Mouse (Mus musculus): Measurements from ENCODE around the gene Ugt1a2.
A peak's percentile ranks its signal among the peaks of the same experiment; 100 is the strongest.
"Not testable (repeated sequence)": the region's sequence is repeated elsewhere in the genome, so short reads cannot be mapped to it uniquely, and the experiment has no call there.

The Ugt1a2 gene

DNA sequence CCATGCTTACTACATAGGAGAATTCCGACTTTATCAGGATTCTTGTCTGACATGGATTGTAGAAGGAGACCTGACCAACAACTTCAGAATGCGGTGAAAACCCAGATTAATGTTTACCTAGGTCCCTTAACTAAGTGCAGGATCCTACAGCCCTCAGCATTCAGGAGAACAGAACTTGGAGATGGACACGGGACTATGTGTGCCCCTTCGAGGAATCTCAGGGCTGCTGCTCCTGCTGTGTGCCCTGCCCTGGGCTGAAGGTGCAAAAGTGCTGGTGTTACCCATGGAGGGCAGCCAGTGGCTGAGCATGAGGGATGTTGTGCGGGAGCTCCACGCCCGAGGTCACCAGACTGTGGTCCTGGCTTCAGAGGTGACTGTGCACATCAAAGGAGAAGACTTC lies at the start of gene Ugt1a2:
Gene Ugt1a2, plus strand, starts transcription at position 146 of the 400 bp plus-strand sequence.
- no peak for DNase-seq

- DNase-seq = no peak
Measured at GRCm38 (mm10) chr1:88158430-88158829, 42.0 kb upstream of the Ugt1a2 start.

DNA sequence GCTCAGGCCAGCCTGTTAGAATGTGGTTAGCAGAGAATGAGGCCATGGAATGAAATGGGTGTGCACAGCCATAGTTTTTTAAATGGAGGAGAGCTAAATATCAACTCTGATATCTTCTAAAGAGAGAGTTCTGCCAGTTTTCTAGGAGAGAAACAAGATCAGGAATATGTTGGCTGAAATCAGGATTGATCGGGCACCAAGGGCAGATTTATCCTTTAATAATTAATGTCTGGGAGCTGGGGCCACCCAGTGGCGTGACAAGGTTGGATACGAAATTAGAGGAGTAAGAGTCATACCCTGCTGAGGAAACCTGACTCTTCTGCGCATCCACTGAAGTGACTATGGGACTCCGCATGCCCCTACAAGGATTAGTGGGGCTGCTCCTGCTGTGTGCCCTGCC lies 34.7 kb upstream of the Ugt1a2 start, which contains the start of gene Ugt1a5:
Gene Ugt1a5, plus strand, starts transcription at position 302 of the 400 bp plus-strand sequence.
- no peak for DNase-seq

DNA sequence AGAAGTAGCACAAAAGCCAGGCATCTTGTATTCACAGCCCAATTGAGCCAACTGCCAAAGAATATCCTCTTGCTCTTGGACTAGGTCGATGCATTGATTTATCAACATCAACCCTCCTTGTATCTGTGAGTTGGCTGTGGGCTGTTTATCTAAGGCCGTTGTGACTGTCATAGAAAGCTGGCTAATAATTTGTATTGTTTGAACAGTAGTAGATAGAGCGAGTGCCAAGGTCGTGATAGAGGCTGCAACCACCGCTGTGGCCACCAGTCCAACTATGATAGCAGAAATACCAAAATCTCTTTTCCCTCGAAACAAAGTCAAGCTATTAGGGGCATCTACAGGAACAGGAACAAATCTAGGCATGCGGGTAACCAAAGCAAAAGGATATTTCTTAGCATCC lies 28.2 kb upstream of the Ugt1a2 start:
- DNase-seq = not testable (repeated sequence)

DNA sequence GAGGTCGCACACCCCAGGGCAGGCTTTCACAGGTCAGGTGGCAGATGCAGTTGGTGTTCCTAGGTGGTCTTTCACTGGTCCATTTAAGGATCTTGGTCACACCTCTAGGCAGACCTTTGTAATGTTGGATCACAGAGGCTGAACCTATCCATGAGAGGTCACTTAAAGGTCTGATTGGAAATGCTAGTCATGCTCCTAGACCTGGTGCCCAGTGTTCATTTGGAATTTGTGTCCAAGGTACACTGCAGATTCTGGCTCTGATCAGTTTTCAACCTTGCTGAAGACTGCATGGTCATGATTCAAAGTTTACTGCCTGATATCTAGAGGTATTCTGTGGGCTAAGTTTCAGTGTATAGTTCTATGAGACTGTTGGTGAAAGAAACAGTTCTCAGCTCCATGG lies 20.7 kb upstream of the Ugt1a2 start:
- no peak for DNase-seq

DNA sequence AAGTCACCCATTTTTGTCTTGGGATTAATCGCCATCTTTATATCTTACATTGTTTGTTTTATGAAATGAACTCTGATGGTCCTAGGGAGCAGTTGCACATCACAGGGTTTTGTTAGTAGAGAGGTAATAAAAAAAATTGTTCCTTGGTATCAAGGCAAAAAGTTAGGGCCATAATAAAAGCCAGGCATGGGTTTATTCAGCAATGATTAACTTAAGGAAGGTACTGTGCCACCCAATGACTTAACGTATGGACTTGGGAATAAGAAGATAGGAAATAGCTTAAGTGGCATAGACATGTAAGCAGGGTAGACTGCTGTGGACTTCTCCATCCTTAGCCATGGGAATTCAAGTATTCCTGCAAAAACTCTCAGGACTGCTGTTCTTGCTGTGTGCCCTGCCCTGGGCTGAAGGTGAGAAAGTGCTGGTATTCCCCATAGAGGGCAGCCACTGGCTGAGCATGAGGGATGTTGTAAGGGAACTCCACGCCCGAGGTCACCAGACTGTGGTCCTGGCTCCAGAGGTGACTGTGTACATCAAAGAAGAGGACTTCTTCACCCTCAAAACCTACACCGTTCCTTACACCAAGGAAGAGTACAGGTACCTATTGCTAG lies 14.0 kb upstream of the Ugt1a2 start:
- no peak for DNase-seq

DNA sequence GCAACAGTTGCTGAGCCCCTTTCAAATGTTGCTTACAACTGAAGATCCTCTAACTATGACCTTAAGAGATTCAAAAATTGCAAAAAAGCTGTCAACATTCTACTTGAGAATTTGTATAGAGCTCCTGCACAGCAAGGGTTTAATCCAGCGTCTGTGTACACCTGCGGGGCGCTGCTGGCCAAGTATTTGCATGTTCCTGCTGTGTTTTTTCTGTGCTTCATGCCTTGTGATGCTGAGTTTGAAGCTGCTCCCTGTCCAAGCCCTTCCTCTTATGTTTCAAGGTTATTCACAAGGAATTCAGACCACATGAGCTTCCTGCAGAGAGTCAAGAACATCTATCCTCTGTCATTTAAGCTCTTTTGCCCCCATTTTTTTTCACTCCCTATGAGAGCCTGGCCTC lies 8.3 kb upstream of the Ugt1a2 start:
- no peak for DNase-seq

DNA sequence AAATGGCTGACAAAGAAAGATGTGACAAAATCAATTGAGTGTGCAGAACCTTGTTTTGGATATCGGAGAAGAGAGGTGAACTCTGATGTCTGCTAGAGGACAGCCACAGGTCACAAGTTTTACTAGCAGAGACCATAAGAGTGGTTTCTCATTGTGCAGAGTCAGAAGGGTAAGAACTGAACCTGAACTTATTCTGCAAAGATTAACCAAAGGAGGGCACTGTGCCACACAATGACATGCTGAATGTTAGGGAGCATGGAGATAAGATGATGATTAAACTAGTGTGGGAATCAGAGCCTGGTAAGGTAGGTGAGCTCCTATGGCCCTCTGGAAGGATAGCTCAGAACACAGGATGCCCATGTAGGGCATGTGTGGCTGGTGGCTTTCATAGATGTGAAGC lies 4.7 kb upstream of the Ugt1a2 start:
- DNase-seq = no peak

GRCm38 (mm10) chr1:88197443-88197842 lies 3.0 kb upstream of the Ugt1a2 start:
- no peak for DNase-seq

DNA sequence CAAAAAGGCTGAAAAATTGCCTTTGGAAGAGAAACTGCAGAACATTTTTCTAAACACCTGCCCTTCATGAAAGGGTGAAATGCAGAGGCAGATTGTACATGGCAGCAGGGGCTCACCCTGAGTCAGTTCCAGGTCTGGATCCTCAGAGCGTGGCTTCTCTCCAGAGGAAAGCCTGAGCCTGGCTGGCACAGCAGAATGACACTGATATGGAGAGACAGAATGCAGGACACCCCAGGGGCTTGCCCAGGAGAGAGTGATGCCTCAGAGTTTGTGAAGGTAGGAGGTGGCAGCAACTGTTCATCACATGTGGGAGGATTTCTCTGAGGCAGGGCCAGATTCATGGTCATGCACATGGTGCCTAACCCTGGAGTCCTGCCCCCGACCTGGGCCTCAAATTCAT lies 405 bp upstream of the Ugt1a2 start:
- peak; percentile 48 for DNase-seq

GRCm38 (mm10) chr1:88205294-88205922 lies 5.0 kb downstream of the Ugt1a2 start, which contains the start of gene Dnajb3:
Gene Dnajb3 (minus strand): TSS chr1:88205782.
- peak; percentile 85 for DNase-seq

- no peak for DNase-seq
Measured at GRCm38 (mm10) chr1:88206843-88207479, 6.6 kb downstream of the Ugt1a2 start.

DNA sequence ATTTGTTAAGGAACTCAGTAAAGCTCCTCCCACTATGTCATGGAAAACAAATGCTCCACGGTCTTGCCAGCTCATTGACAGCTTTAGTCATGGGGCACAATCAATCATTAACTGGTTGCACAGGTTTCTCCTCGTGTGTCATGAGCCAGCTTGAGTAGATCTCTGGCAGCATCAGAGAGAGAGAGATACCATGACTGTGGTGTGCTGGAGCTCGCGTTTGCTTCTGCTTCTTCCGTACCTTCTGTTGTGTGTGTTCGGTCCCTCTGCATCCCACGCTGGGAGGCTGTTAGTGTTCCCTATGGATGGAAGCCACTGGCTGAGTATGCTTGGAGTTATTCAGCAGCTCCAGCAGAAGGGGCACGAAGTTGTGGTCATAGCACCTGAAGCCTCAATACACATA lies 11.4 kb downstream of the Ugt1a2 start, which contains the start of gene Ugt1a1:
Gene Ugt1a1, plus strand, starts transcription at position 148 of the 400 bp plus-strand sequence.
- no peak for DNase-seq

DNA sequence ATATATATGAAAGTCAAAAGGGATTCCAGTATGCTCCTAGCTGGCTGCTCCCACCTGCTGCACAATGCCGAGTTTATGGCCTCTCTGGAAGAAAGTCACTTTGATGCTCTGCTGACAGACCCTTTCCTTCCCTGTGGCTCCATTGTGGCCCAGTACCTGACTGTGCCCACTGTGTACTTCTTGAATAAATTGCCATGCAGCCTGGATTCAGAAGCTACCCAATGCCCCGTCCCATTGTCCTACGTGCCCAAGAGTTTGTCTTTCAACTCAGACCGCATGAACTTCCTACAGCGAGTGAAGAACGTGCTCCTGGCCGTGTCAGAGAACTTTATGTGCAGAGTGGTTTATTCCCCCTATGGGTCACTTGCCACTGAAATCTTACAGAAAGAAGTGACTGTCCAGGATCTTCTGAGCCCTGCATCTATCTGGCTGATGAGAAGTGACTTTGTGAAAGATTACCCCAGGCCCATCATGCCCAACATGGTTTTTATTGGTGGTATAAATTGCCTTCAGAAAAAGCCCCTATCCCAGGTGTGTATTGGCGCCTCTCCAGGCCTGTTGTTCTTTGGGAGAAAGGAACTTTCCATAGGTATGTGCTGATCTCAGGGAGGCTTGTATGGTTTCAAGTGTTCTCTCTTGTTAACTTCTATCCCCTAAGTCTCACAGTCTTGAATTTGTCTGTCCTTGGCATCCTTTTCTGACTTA lies 12.1 kb downstream of the Ugt1a2 start:
- DNase-seq = no peak

DNA sequence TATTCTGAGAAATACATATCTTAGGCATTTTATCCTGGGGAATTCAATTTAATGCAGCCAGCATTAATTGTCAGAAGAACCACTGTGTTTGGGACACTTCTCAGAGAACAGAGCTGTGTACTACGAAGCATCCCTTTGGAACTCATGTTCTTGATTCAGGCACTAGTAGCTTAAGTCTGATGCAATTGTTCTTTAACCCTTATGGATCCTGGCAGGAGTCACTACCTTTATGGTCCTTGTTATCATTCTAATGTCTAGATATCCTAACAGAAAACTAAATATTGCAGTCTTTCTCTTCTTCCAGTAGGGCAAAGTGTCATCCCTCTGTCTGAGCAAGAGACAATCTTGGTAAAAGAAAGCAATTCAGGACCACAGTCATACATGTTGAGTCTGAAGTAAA lies 12.7 kb downstream of the Ugt1a2 start:
- no peak for DNase-seq

GRCm38 (mm10) chr1:88213766-88214461 lies 13.5 kb downstream of the Ugt1a2 start:
- no peak for DNase-seq

- no peak for DNase-seq
Measured at GRCm38 (mm10) chr1:88214462-88214952, 14.1 kb downstream of the Ugt1a2 start.

GRCm38 (mm10) chr1:88215466-88216380 lies 15.3 kb downstream of the Ugt1a2 start:
- DNase-seq = no peak

DNA sequence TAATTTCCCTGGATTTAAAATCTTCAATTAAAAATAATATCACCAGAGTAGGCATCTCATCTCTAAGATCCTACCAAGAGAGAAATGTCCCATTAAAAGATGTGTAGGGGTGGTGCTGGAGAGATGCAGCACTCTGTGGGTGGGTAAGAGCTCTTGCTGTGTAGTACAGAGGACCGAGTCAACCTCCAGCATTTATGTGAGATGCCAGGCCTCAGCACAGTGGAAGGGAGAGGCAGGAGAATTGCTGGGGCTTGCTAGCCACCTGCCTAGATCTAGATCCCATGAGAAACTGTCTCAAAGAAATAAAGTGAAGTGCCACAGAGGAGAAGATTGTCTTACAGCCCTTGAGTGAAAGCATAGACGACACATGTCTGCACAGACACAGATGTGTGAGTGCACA lies 16.1 kb downstream of the Ugt1a2 start:
- no peak for DNase-seq

DNA sequence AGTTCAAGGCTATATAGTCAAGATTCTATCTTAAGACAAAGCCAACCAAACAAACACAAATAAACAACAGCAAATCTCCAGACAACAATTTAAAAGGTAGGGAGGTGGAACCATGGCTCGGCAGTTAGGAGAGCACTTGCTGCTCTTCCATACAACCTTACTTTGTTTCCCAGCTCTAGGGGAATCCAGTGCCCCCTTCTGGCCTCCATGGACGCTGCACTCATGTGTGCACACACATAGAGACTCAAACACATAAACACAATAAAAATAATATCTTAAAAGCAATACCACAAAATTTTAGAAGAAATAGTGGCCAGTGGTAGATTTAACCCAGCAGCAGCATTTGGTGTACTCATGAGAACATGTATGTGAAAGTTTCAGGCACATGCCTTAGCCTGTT lies 16.7 kb downstream of the Ugt1a2 start:
- DNase-seq = no peak

DNA sequence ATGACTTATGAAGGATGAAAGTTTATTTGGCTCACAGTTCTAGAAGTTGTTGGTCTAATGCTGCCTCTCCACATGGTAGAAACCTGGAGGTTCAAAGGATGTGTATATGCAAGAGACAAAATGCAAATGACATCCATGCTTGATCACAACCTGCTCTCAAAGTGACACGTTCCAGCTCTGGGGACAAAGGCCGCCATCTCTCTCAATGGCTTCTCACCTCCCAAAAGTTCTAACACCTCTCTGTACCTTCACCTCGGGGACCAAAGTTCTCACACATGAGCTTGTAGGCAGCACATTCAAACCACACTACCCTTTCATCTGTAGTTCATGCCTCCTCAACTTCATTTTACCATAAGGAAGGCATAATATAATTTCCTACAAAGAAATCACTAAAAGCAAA lies 17.2 kb downstream of the Ugt1a2 start:
- no peak for DNase-seq

DNA sequence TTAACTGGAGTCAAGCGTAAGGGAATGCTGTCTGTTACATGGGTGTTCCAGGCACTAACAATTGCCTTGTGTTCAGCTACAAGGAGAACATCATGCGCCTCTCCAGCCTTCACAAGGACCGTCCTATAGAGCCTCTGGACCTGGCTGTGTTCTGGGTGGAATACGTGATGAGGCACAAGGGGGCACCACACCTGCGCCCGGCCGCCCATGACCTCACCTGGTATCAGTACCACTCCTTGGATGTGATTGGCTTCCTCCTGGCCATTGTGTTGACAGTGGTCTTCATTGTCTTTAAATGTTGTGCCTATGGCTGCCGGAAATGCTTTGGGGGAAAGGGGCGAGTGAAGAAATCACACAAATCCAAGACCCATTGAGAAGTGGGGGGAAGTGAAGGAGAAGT lies 17.6 kb downstream of the Ugt1a2 start:
- no peak for DNase-seq

All from cerebellum, adult 8-10 months (tissue).